Mouse (Mus musculus) G1E (cell line): ENCODE results near the gene Mad1l1. TPM values are rescaled to one million over a fixed set of nuclear protein-coding genes. Genes with fewer than 3 reads are reported as not detected.

Experiments used
- ATAC-seq: 2 replicates; pipeline ENCODE4 v1.8.0; 2016; ENCODE audit warnings: mild to moderate bottlenecking; ENCODE audit not compliant: insufficient number of reproducible peaks, poor library complexity, low FRiP score, severe bottlenecking; ENCODE audit errors: extremely low read depth
- DNase-seq: peaks from one replicate; pipeline ENCODE4 v3.0.0; 2012; ENCODE audit warnings: low spot score
- H3K27me3 ChIP-seq: 2 replicates; pipeline ENCODE4 v1.6.1; 2012; ENCODE audit warnings: mild to moderate bottlenecking, low read length, inconsistent platforms; ENCODE audit not compliant: insufficient read depth
- H3K36me3 ChIP-seq: replicated peaks from 2 replicates; pipeline ENCODE3; 2012; ENCODE audit warnings: mild to moderate bottlenecking, inconsistent platforms
- H3K4me1 ChIP-seq: 2 replicates; pipeline ENCODE4 v1.6.1; 2012; ENCODE audit warnings: low read depth, low read length, inconsistent platforms, mixed read lengths; ENCODE audit not compliant: insufficient read depth
- H3K4me3 ChIP-seq: 2 replicates; pipeline ENCODE4 v1.5.1; 2012; ENCODE audit warnings: low read depth, mild to moderate bottlenecking, inconsistent platforms, low read length, moderate library complexity, mixed read lengths
- H3K9me3 ChIP-seq: replicated peaks from 2 replicates; pipeline ENCODE4 v1.6.1; 2012; ENCODE audit warnings: inconsistent platforms
- CTCF ChIP-seq: IDR thresholded peaks from 2 replicates; pipeline ENCODE4 v1.5.1; 2012; ENCODE audit warnings: low read depth, low read length, inconsistent platforms, mixed read lengths
- GATA1 ChIP-seq: IDR thresholded peaks from 2 replicates; pipeline ENCODE4 v1.6.1; 2012; ENCODE audit warnings: borderline replicate concordance, low read length, inconsistent platforms, mixed read lengths
- GATA2 ChIP-seq: IDR thresholded peaks from 2 replicates; pipeline ENCODE4 v1.6.1; 2012; ENCODE audit warnings: low read depth, low read length, inconsistent platforms, borderline replicate concordance
- POLR2AphosphoS5 ChIP-seq: IDR thresholded peaks from 2 replicates; pipeline ENCODE4 v1.6.1; 2012; ENCODE audit warnings: low read depth, low read length, inconsistent platforms; ENCODE audit not compliant: insufficient replicate concordance
- TAL1 ChIP-seq: conservative IDR thresholded peaks from 2 replicates; pipeline ENCODE4 v1.6.1; 2012; ENCODE audit warnings: low read depth, low read length, inconsistent platforms, mixed read lengths
- polyA plus RNA-seq: library from polyadenylated mRNA; stranded (reverse); fragments of >175 nt; gene quantifications from 2 replicates; pipeline ENCODE4 v1.2.3, GENCODE M21; 2012
- total RNA-seq, 2 experiments: library from RNA; stranded (forward) in 1 of 2; stranded (reverse) in 1 of 2; fragments of 200-1000 nt in 1 of 2; fragments of >200 nt in 1 of 2; fragmentation: Nextera tagmentation in 1 of 2; gene quantifications; 2 replicates each; pipeline ENCODE4 v1.2.3; 2014 to 2017

Gene Mad1l1
- total and polyA plus RNA-seq, 3 experiments, result 28.0 to 45.9 (median 28.9) TPM

- Histone ChIP-seq H3K4me1 (peaks cover 10% of the 10 kb centered on the region), H3K27me3 (no peaks in the 10 kb centered on the region), H3K9me3 (no peaks in the 10 kb centered on the region), H3K36me3 (peaks cover 81% of the 10 kb centered on the region), H3K4me3 (no peak overlapping the region)
- no peak for DNase-seq
- no peak for TF ChIP-seq CTCF
- no peak for TF ChIP-seq GATA2
- no peak for TF ChIP-seq TAL1
- TF ChIP-seq GATA1, result no peak
- TF ChIP-seq POLR2AphosphoS5, result no peak
- ATAC-seq, result no peak
Measured at GRCm38 (mm10) chr5:140206726-140207703, 114.3 kb downstream of the Mad1l1 start.

DNA sequence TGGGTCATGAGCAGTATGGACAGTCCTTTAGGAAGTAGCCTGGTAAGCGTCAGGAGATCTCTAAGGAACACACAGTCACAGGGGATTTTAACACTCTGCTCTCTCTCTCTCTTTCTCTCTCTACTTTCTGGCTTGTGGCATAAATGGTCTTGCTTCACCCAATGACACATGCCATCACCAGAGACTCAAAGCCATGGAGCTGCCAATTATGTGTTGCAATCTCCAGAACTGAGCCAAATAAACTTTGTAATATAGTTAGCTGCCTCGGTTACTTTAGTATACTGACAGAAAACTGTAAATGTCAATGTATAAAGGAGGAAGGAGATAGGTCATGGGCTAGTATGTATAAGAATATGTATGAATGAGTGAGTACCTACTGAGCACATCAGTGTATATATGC, 115.4 kb downstream of the Mad1l1 start:
- H3K4me1 ChIP-seq, result peaks cover 10% of the 10 kb centered on the region
- TF ChIP-seq CTCF (no peak), POLR2AphosphoS5 (no peak), TAL1 (no peak), GATA2 (no peak), GATA1 (no peak)
- no peaks in the 10 kb centered on the region for H3K9me3 ChIP-seq
- H3K4me3 ChIP-seq, result no peak overlapping the region
- H3K36me3 ChIP-seq, result peaks cover 81% of the 10 kb centered on the region
- no peaks in the 10 kb centered on the region for H3K27me3 ChIP-seq
- ATAC-seq (no peak), DNase-seq (no peak)

DNA sequence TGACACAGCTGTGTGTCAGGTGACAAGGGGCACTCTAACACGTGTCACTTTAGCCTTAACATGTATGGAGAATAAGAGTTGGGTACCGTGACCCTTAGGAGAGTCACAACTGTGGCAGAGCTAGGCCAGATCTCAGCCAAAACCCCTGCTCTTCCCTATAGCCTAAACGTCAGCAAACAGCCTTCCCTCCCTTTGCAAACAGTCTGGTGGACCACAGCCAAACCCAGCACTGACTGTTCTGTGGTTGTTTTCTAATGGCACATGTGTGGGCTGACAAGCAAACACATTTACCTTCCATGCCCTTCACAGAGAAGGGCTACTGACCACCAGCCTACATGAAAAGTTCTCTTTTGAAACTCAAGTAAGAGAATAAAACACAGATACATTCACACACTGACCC, 116.9 kb downstream of the Mad1l1 start:
- TF ChIP-seq POLR2AphosphoS5 (no peak), TAL1 (no peak), GATA2 (no peak), CTCF (no peak), GATA1 (no peak)
- Histone ChIP-seq H3K4me1 (peaks cover 10% of the 10 kb centered on the region), H3K36me3 (peaks cover 85% of the 10 kb centered on the region), H3K27me3 (no peaks in the 10 kb centered on the region), H3K9me3 (no peaks in the 10 kb centered on the region), H3K4me3 (no peak overlapping the region)
- ATAC-seq, result no peak
- no peak for DNase-seq

- Histone ChIP-seq H3K27me3 (no peaks in the 10 kb centered on the region), H3K4me1 (peaks cover 9% of the 10 kb centered on the region), H3K9me3 (no peaks in the 10 kb centered on the region), H3K36me3 (peaks cover 88% of the 10 kb centered on the region), H3K4me3 (no peak overlapping the region)
- no peak for DNase-seq
- no peak for ATAC-seq
- TF ChIP-seq CTCF (no peak), POLR2AphosphoS5 (no peak), TAL1 (no peak), GATA2 (no peak), GATA1 (no peak)
Measured at GRCm38 (mm10) chr5:140204037-140204436, 117.3 kb downstream of the Mad1l1 start.

DNA sequence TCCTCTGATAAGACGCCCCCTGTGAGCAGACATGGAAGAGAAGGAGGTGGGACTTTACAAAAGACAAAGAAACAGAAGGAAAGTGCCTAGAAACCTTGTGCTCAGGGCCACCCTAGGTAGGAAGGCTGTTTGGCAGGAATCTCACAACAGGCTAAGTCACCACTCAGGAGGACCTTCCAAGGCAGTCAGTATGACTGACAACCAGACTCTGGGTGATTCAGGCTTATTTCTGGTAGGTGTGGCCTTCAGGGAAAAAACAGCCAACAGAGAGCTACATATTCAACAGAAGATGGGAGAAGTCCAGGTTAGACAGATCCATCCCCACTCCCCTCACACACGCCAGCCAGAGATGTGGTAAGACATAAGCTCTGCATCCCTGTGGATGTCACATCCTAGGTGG, 118.9 kb downstream of the Mad1l1 start:
- Histone ChIP-seq H3K36me3 (peaks cover 89% of the 10 kb centered on the region), H3K4me3 (no peak overlapping the region), H3K9me3 (no peaks in the 10 kb centered on the region), H3K4me1 (no peaks in the 10 kb centered on the region), H3K27me3 (no peaks in the 10 kb centered on the region)
- ATAC-seq (no peak), DNase-seq (no peak)
- no peak for TF ChIP-seq GATA1
- no peak for TF ChIP-seq POLR2AphosphoS5
- TF ChIP-seq TAL1, result no peak
- no peak for TF ChIP-seq GATA2
- no peak for TF ChIP-seq CTCF

DNA sequence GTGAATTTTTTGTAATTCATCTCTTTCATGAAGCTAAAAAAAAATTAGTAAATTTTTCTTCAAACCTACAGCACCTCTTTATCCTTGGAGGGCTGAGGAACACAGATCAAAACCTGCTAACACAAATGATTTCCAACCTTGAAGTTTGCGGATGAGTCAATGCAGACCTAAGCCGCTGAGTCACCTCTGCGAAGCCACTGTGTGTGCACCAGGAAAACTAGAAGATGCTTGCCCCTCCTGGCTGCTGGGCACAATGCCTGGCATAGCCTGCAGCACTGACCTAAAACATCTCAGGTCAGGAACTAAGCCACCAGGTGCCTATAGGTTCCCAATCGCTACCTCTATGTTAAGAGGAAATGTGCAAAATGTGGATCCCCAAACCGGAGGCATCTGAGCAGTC, 119.8 kb downstream of the Mad1l1 start:
- TF ChIP-seq TAL1 (no peak), GATA2 (no peak), CTCF (no peak), POLR2AphosphoS5 (no peak), GATA1 (no peak)
- no peaks in the 10 kb centered on the region for H3K4me1 ChIP-seq
- DNase-seq (no peak), ATAC-seq (no peak)
- no peaks in the 10 kb centered on the region for H3K9me3 ChIP-seq
- H3K27me3 ChIP-seq, result no peaks in the 10 kb centered on the region
- peaks cover 86% of the 10 kb centered on the region for H3K36me3 ChIP-seq
- no peak overlapping the region for H3K4me3 ChIP-seq
